Comparison of ENCODE assay signal across 12 mouse cellular contexts in the genomic region with DNA sequence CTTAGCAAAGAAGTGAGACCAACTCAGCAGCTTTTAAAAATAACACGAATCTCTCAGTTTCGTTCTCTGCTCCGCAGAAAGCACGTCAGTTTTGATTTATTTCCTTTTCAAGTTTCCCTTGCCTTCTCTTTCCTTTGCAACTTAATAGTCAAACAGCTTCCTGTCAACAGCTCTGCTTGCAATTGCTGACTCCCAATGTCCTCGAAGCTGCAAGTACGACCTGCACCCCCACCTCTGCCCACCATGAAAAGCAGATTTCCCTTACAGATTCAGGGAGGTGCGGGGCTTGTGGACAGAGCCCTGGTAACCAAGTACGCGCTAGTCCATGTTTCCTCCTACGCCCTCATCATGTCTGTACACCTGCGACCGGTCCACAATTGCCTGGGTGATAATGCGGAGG.
DNase-seq lines count a peak whose midpoint lies in the region; ATAC-seq and TF ChIP-seq lines count a peak whose summit lies in the region.
"Had no signal": no experiment of that assay in that cellular context is flagged by ENCODE, and none has a peak within 500 bp of the region (broad histone marks: within the 10 kb centered on the region; RNA-seq: fewer than 3 reads in every experiment).

No protein-coding gene starts in this region.

- no peaks in the 10 kb centered on the region for H3K9me3 ChIP-seq in heart, embryonic 12.5 days (replicated peaks)
- H3K9me3 ChIP-seq in lung, embryonic 14.5 days (ENCODE audit: low read depth, low read length) = no peaks in the 10 kb centered on the region
- no peaks in the 10 kb centered on the region for H3K9me3 ChIP-seq in stomach, embryonic 15.5 days

- H3K27ac ChIP-seq in heart, embryonic 12.5 days (ENCODE audit: poor library complexity, severe bottlenecking) = no peak overlapping the region
- no peak overlapping the region for H3K27ac ChIP-seq in lung, embryonic 14.5 days (ENCODE audit: low read depth)
- H3K27ac ChIP-seq in stomach, embryonic 15.5 days = no peak overlapping the region
- no peak overlapping the region for H3K27ac ChIP-seq in cerebellum, adult 2 months (ENCODE audit: insufficient read depth, low read length)
- H3K27ac ChIP-seq: liver, embryonic 14.5 days had no signal

- H3K4me2 ChIP-seq in heart, embryonic 12.5 days = peak overlapping the region; percentile 50
- peak overlapping the region; percentile 40; the same call in 1 of the 2 replicates for H3K4me2 ChIP-seq in lung, embryonic 14.5 days
- peak overlapping the region; percentile 29 for H3K4me2 ChIP-seq in stomach, embryonic 15.5 days

- ATAC-seq in heart, embryonic 12.5 days (ENCODE audit: insufficient number of reproducible peaks, low FRiP score) = no peak
- no peak for ATAC-seq in lung, embryonic 14.5 days (ENCODE audit: insufficient read depth)
- peak; percentile 74 to 81 for ATAC-seq in hematopoietic stem cell, adult 5-6 weeks (replicated peaks in 1 of 2; ENCODE audit: insufficient read depth in 1 of 2, low FRiP score in 2 of 2, low TSS enrichment in 1 of 2, low read depth in 1 of 2, poor library complexity in 2 of 2, severe bottlenecking in 2 of 2)
- ATAC-seq in stomach, embryonic 15.5 days (ENCODE audit: insufficient read depth, low FRiP score, low read depth) = no peak
- no peak for ATAC-seq in megakaryocyte-erythroid progenitor cell, adult 5-6 weeks (replicated peaks; ENCODE audit: low FRiP score, low TSS enrichment, poor library complexity, severe bottlenecking)
- ATAC-seq: CD4-positive, CD25-positive, alpha-beta regulatory T cell, adult 4 months had no signal

- DNase-seq in heart, postnatal 4 days = no peak
- peak; percentile 34 for DNase-seq in lung, embryonic 14.5 days
- DNase-seq in lung, postnatal 10 days = no peak
- no peak for DNase-seq in cerebellum, adult 2 months
- DNase-seq: gastrocnemius, postnatal 14 days; thymus, adult 18-20 months had no signal

- no peaks in the 10 kb centered on the region for H3K27me3 ChIP-seq in heart, embryonic 12.5 days (replicated peaks)
- no peaks in the 10 kb centered on the region for H3K27me3 ChIP-seq in lung, embryonic 14.5 days (ENCODE audit: insufficient read depth, low read length)
- no peaks in the 10 kb centered on the region for H3K27me3 ChIP-seq in stomach, embryonic 15.5 days (replicated peaks)
- H3K27me3 ChIP-seq in cerebellum, adult 2 months (ENCODE audit: control insufficient read depth, insufficient read depth, low read length) = no peaks in the 10 kb centered on the region

- peak overlapping the region; percentile 4; the same call in 1 of the 2 replicates for H3K4me3 ChIP-seq in heart, embryonic 12.5 days
- no peak overlapping the region for H3K4me3 ChIP-seq in lung, embryonic 14.5 days (ENCODE audit: low read depth, low read length)
- peak overlapping the region; percentile 7; the same call in 1 of the 2 replicates for H3K4me3 ChIP-seq in stomach, embryonic 15.5 days (replicated peaks)
- no peak overlapping the region for H3K4me3 ChIP-seq in cerebellum, adult 2 months (replicated peaks; ENCODE audit: insufficient read depth, low read depth, low read length)

- no peak for TF ChIP-seq CTCF in lung, embryonic 14.5 days (IDR thresholded peaks at IDR 0.05; ENCODE audit: low read depth)
- TF ChIP-seq CTCF in cerebellum, adult 2 months (IDR thresholded peaks at IDR 0.05; ENCODE audit: borderline replicate concordance, insufficient read depth, low read depth, low read length) = no peak

- no peaks in the 10 kb centered on the region for H3K36me3 ChIP-seq in heart, embryonic 12.5 days
- H3K36me3 ChIP-seq in lung, embryonic 14.5 days (ENCODE audit: insufficient read depth) = no peaks in the 10 kb centered on the region
- H3K36me3 ChIP-seq in stomach, embryonic 15.5 days = no peaks in the 10 kb centered on the region

- no peak for TF ChIP-seq POLR2A in cerebellum, adult 2 months (IDR thresholded peaks at IDR 0.05; ENCODE audit: borderline replicate concordance, insufficient read depth, low read length)

- WGBS in heart, embryonic 12.5 days = 53% methylated on average over 13 of the region's 13 CpGs
- WGBS in lung, embryonic 14.5 days = 43% methylated on average over 13 of the region's 13 CpGs
- 43% methylated on average over 13 of the region's 13 CpGs for WGBS in stomach, embryonic 15.5 days
- 74% methylated on average over 13 of the region's 13 CpGs for WGBS in cerebellum, adult 2 months

- peaks cover 8% of the 10 kb centered on the region; the same call in 1 of the 2 replicates for H3K4me1 ChIP-seq in heart, embryonic 12.5 days (replicated peaks)
- no peaks in the 10 kb centered on the region for H3K4me1 ChIP-seq in lung, embryonic 14.5 days (ENCODE audit: insufficient read depth)
- no peaks in the 10 kb centered on the region for H3K4me1 ChIP-seq in stomach, embryonic 15.5 days
- no peaks in the 10 kb centered on the region for H3K4me1 ChIP-seq in cerebellum, adult 2 months (ENCODE audit: control insufficient read depth, insufficient read depth, low read length)

- H3K9ac ChIP-seq in heart, embryonic 12.5 days = no peak overlapping the region
- no peak overlapping the region for H3K9ac ChIP-seq in lung, embryonic 14.5 days
- no peak overlapping the region for H3K9ac ChIP-seq in stomach, embryonic 15.5 days
- H3K9ac ChIP-seq: liver, embryonic 14.5 days had no signal

Comparison
In these comparisons a context has a peak if more than half of its experiments do, and no peak if none do; other contexts are left out.
1. ATAC-seq: peak in hematopoietic stem cell, adult 5-6 weeks (2 of 2); none in heart, embryonic 12.5 days (single experiment), lung, embryonic 14.5 days (single experiment), stomach, embryonic 15.5 days (single experiment) and megakaryocyte-erythroid progenitor cell, adult 5-6 weeks (single experiment).
2. H3K4me3 ChIP-seq: peak in heart, embryonic 12.5 days (single experiment) and stomach, embryonic 15.5 days (single experiment); none in lung, embryonic 14.5 days (single experiment) and cerebellum, adult 2 months (single experiment).
3. Peak in every context shown above with its lines, with median percentiles within 50 percentile points of each other: H3K4me2 ChIP-seq.